Mouse (Mus musculus) midbrain, postnatal 0 days (tissue): Measurements from ENCODE around the gene Dlg2. TPM values are rescaled to one million over a fixed set of nuclear protein-coding genes. Genes with fewer than 3 reads are reported as not detected.

Experiments used
- ATAC-seq: fragments of 200-750 bp; cut with Nextera tagmentation; 2 replicates; pipeline ENCODE4 v1.8.0; 2017; ENCODE audit warnings: moderate number of reproducible peaks, mild to moderate bottlenecking, moderate TSS enrichment, moderate library complexity; ENCODE audit not compliant: low FRiP score
- DNase-seq: peaks from one replicate; pipeline ENCODE4 v3.0.0-alpha.2; 2015; ENCODE audit warnings: low spot score
- H3K27ac ChIP-seq: fragments of 300-500 bp; sonication (generic); 2 replicates; pipeline ENCODE4 v1.5.1; 2014; ENCODE audit warnings: low read depth, mild to moderate bottlenecking, low read length, mixed read lengths
- H3K27me3 ChIP-seq: fragments of 300-500 bp; sonication (generic); 2 replicates; pipeline ENCODE4 v1.6.1; 2014; ENCODE audit warnings: low read length, control low read depth, mixed read lengths; ENCODE audit not compliant: insufficient read depth
- H3K36me3 ChIP-seq: fragments of 300-500 bp; sonication (generic); 2 replicates; pipeline ENCODE4 v1.6.1; 2014; ENCODE audit warnings: low read length, control low read depth, mixed read lengths; ENCODE audit not compliant: insufficient read depth
- H3K4me1 ChIP-seq: fragments of 300-500 bp; sonication (generic); 2 replicates; pipeline ENCODE4 v1.6.1; 2014; ENCODE audit warnings: mild to moderate bottlenecking, control low read depth, antibody characterized with exemption, low read length, mixed read lengths; ENCODE audit not compliant: insufficient read depth
- H3K4me2 ChIP-seq: fragments of 300-500 bp; sonication (generic); 2 replicates; pipeline ENCODE4 v1.6.1; 2014; ENCODE audit warnings: low read depth, mild to moderate bottlenecking, low read length, mixed read lengths; ENCODE audit not compliant: poor library complexity, severe bottlenecking
- H3K4me3 ChIP-seq: fragments of 300-500 bp; sonication (generic); 2 replicates; pipeline ENCODE4 v1.5.1; 2014; ENCODE audit warnings: low read depth, mild to moderate bottlenecking, low read length, moderate library complexity
- H3K9ac ChIP-seq: fragments of 300-500 bp; sonication (generic); replicated peaks from 2 replicates; pipeline ENCODE4 v1.6.1; 2014; ENCODE audit warnings: mild to moderate bottlenecking, low read length, moderate library complexity, mixed read lengths; ENCODE audit not compliant: poor library complexity, severe bottlenecking
- H3K9me3 ChIP-seq: fragments of 300-500 bp; sonication (generic); 2 replicates; pipeline ENCODE4 v1.6.1; 2016; ENCODE audit warnings: low read length, control low read depth
- CTCF ChIP-seq: IDR thresholded peaks from 2 replicates; pipeline ENCODE4 v1.5.1; 2016; ENCODE audit warnings: antibody characterized with exemption, mild to moderate bottlenecking
- WGBS: fragments of 180-500 bp; shearing (Covaris S2); extraction: QIAGEN DNeasy Blood & Tissue Kit; methylation state at CpG from one replicate; pipeline ENCODE4 v1.1.7; 2014; 5-methylcytosine and 5-hydroxymethylcytosine counted together
- polyA plus RNA-seq: library from polyadenylated mRNA; unstranded; fragments of >200 nt; fragmentation: Nextera tagmentation; extraction: Ambion mirVana; gene quantifications from 2 replicates; pipeline ENCODE4 v1.2.1, GENCODE M21; 2015
- total RNA-seq: library from RNA; depleted of rRNA; stranded (reverse); fragments of >200 nt; gene quantifications from 2 replicates; pipeline ENCODE4 v1.2.3, GENCODE M21; 2014

Dlg2 gene
- total and polyA plus RNA-seq, 2 experiments from 2014 or later = 21.6 to 126 TPM

DNA sequence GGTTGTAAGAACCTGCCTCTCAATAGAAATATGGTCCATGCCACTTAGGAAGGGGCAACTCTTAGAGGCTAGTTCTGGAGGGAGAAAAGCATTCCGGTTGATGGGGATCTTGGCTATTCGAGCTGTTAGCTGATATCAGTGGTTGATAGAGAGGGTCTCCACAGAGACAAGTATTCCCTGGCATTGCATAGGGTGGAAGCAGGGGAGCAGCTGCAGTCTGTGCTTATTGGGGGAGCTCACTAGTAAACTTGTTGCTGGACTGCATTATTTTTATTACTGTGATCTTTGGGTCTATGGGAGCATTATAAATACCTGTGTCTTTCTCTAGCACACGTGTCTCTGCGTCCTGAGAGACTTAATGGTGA, 1066.8 kb downstream of the Dlg2 start:
- Histone ChIP-seq H3K9me3 (no peaks in the 10 kb centered on the region), H3K27me3 (no peaks in the 10 kb centered on the region), H3K36me3 (no peaks in the 10 kb centered on the region), H3K9ac (peak overlapping the region; percentile 59), H3K27ac (peak overlapping the region; percentile 65), H3K4me3 (peak overlapping the region; percentile 53), H3K4me2 (peak overlapping the region; percentile 61), H3K4me1 (no peaks in the 10 kb centered on the region; the same call in 1 of the 2 replicates)
- ATAC-seq (peak; percentile 44; the same call in 1 of the 2 replicates), DNase-seq (no peak)
- 35% methylated on average over 4 of the region's 4 CpGs for WGBS
- no peak for TF ChIP-seq CTCF

DNA sequence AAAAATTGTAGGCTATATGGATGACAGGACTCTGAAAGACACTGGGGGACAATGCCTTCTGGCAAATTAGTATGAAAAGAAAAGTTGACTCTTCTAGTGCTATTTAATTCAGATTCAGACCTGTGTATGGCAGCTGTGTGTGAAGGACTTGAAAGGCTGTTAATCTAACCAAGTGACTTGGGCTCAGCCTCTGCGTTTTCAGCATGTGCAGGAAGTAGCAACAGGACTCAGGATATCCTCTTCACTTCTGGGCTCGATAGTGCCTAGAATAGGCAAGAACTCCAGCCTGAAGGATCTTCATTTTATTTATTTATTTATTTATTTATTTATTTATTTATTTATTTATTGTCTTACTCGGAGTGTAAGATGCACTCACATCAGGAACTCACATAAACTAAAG, 1068.1 kb downstream of the Dlg2 start:
- no peaks in the 10 kb centered on the region for H3K9me3 ChIP-seq
- no peak overlapping the region for H3K4me3 ChIP-seq
- no peak overlapping the region for H3K9ac ChIP-seq
- peak overlapping the region; percentile 61 for H3K4me2 ChIP-seq
- 85% methylated on average over 3 of the region's 3 CpGs for WGBS
- no peak for TF ChIP-seq CTCF
- no peak overlapping the region for H3K27ac ChIP-seq
- H3K4me1 ChIP-seq = no peaks in the 10 kb centered on the region; the same call in 1 of the 2 replicates
- no peaks in the 10 kb centered on the region for H3K36me3 ChIP-seq
- DNase-seq = no peak
- no peak for ATAC-seq
- no peaks in the 10 kb centered on the region for H3K27me3 ChIP-seq

GRCm38 (mm10) chr7:91548796-91549195, 1072.3 kb downstream of the Dlg2 start:
- TF ChIP-seq CTCF = no peak
- no peak overlapping the region for H3K27ac ChIP-seq

GRCm38 (mm10) chr7:91557582-91557981, 1081.1 kb downstream of the Dlg2 start:
- Histone ChIP-seq H3K9ac (no peak overlapping the region), H3K4me2 (no peak overlapping the region), H3K9me3 (no peaks in the 10 kb centered on the region), H3K36me3 (no peaks in the 10 kb centered on the region), H3K4me1 (no peaks in the 10 kb centered on the region), H3K4me3 (no peak overlapping the region), H3K27me3 (no peaks in the 10 kb centered on the region), H3K27ac (no peak overlapping the region)
- ATAC-seq (no peak), DNase-seq (no peak)
- TF ChIP-seq CTCF = no peak

More at GRCm38 (mm10) chr7:91548796-91549195, 1072.3 kb downstream of the Dlg2 start:
- DNase-seq (no peak), ATAC-seq (no peak)
- 70% methylated on average over 1 of the region's 1 CpGs for WGBS
- Histone ChIP-seq H3K4me2 (no peak overlapping the region), H3K4me3 (no peak overlapping the region), H3K4me1 (no peaks in the 10 kb centered on the region), H3K36me3 (no peaks in the 10 kb centered on the region), H3K9me3 (no peaks in the 10 kb centered on the region), H3K27me3 (no peaks in the 10 kb centered on the region), H3K9ac (no peak overlapping the region)

DNA sequence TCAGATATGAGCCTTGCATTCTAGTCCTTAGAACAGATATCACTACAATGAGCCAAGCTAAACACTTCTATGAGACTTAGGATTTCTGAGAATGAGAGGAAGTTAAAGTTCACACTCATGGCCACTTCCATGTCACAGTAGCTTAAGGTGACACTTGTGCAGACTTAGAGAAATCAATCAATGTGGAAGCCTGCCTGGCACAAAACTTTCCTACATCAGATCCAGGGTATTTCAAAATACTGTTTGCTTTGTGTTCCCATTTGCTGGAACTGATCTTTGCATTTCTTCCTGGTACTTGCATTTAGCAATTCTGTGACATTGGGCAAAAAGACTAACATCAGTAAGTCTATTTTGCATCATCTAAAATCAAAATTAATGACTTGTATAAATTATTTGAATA, 1091.0 kb downstream of the Dlg2 start:
- ATAC-seq = no peak
- TF ChIP-seq CTCF = no peak
- Histone ChIP-seq H3K4me3 (no peak overlapping the region), H3K9ac (no peak overlapping the region), H3K9me3 (no peaks in the 10 kb centered on the region), H3K4me2 (no peak overlapping the region), H3K27ac (no peak overlapping the region), H3K27me3 (no peaks in the 10 kb centered on the region), H3K4me1 (no peaks in the 10 kb centered on the region), H3K36me3 (no peaks in the 10 kb centered on the region)
- no peak for DNase-seq

- no peak for ATAC-seq
Observed at GRCm38 (mm10) chr7:91570969-91571368, 1094.5 kb downstream of the Dlg2 start.

More at GRCm38 (mm10) chr7:91570969-91571368, 1094.5 kb downstream of the Dlg2 start:
- DNase-seq = no peak
- Histone ChIP-seq H3K9me3 (no peaks in the 10 kb centered on the region), H3K4me2 (no peak overlapping the region), H3K9ac (no peak overlapping the region), H3K4me3 (no peak overlapping the region), H3K4me1 (no peaks in the 10 kb centered on the region), H3K27me3 (no peaks in the 10 kb centered on the region), H3K36me3 (no peaks in the 10 kb centered on the region), H3K27ac (no peak overlapping the region)
- no peak for TF ChIP-seq CTCF
- 75% methylated on average over 2 of the region's 2 CpGs for WGBS
